Mouse (Mus musculus) layer of hippocampus, adult 18-20 months (tissue): ENCODE measurements around the gene Tex26. TPM values are rescaled to one million over a fixed set of nuclear protein-coding genes. Genes with fewer than 3 reads are reported as not detected.

Source experiments
- total RNA-seq, 2 experiments: library from RNA; stranded (reverse); gene quantifications; 2 replicates each; pipeline ENCODE4 v1.2.3; 2021

The Tex26 gene
- total RNA-seq, 2 experiments from 2014 or later, result not detected

Other genes starting within 250 kb of the Tex26 start
- 10 to 100 TPM; 11.5 to 12.0 TPM for gene Alox5ap, start 174.9 kb upstream of the Tex26 start, total RNA-seq
- gene Medag, start 27.9 kb upstream of the Tex26 start, total RNA-seq, result 1 to 10 TPM; 3.2 to 3.6 TPM
- under 1 TPM; 0.12 to 0.13 TPM for gene Wdr95, start 89.0 kb downstream of the Tex26 start, total RNA-seq
- gene Hsph1, start 196.7 kb downstream of the Tex26 start, total RNA-seq, result 100 to 1,000 TPM; 380 to 402 TPM
- gene B3glct, start 238.6 kb downstream of the Tex26 start, total RNA-seq, result 10 to 100 TPM; 12.2 to 14.2 TPM